Mouse (Mus musculus): ENCODE data around the gene Gm5797.
"Not testable (repeated sequence)": the region's sequence is repeated elsewhere in the genome, so short reads cannot be mapped to it uniquely, and the experiment has no call there.

The Gm5797 gene

GRCm38 (mm10) chr14:7332295-7332694, at the start of gene Gm5797:
Gene Gm5797 (minus strand): TSS chr14:7332395.
- in situ Hi-C loops (cut with MboI), result not testable (repeated sequence)

GRCm38 (mm10) chr14:7365034-7365433, 32.8 kb upstream of the Gm5797 start, which contains the start of gene Gm8374:
Gene Gm8374 (minus strand): TSS chr14:7365134.
- in situ Hi-C loops (cut with MboI), result not testable (repeated sequence)

GRCm38 (mm10) chr14:7315093-7315492, 17.1 kb downstream of the Gm5797 start:
- in situ Hi-C loops (cut with MboI), result not testable (repeated sequence)

- in situ Hi-C loops (cut with MboI), result not testable (repeated sequence)
Measured at GRCm38 (mm10) chr14:7314661-7315060, 17.5 kb downstream of the Gm5797 start, which contains the start of gene Gm3739. Gene Gm3739 (minus strand): TSS chr14:7315049.

Measured in mature B cell (primary cell).